Mouse (Mus musculus) right cerebral cortex, adult 2 months (tissue): ENCODE data around the gene 4930579F01Rik.
A peak's percentile ranks its signal among the peaks of the same experiment; 100 is the strongest.

Experiments
- DNase-seq, 2 experiments: peaks; one replicate each; pipeline ENCODE4 v3.0.0; 2021 to 2022; ENCODE audit warnings: low spot score in 2 of 2

4930579F01Rik gene

GRCm38 (mm10) chr3:138193683-138194302, at the start of gene 4930579F01Rik:
TSS of gene 4930579F01Rik (minus strand) at chr3:138193825.
- no peak for DNase-seq

- no peak for DNase-seq
Observed at GRCm38 (mm10) chr3:138242933-138243332, 49.3 kb upstream of the 4930579F01Rik start.

- DNase-seq, result no peak
Observed at GRCm38 (mm10) chr3:138242021-138242726, 48.5 kb upstream of the 4930579F01Rik start.

GRCm38 (mm10) chr3:138241371-138241770, 47.7 kb upstream of the 4930579F01Rik start:
- no peak for DNase-seq

- DNase-seq, result no peak
Observed at GRCm38 (mm10) chr3:138240942-138241341, 47.3 kb upstream of the 4930579F01Rik start.

- DNase-seq, result no peak
Observed at GRCm38 (mm10) chr3:138240411-138240810, 46.8 kb upstream of the 4930579F01Rik start.

- no peak for DNase-seq
Observed at GRCm38 (mm10) chr3:138239461-138239860, 45.8 kb upstream of the 4930579F01Rik start.

- DNase-seq, result no peak
Observed at GRCm38 (mm10) chr3:138238046-138238445, 44.4 kb upstream of the 4930579F01Rik start.

- no peak for DNase-seq
Observed at GRCm38 (mm10) chr3:138236546-138237163, 43.0 kb upstream of the 4930579F01Rik start.

- no peak for DNase-seq
Observed at GRCm38 (mm10) chr3:138231531-138231930, 37.9 kb upstream of the 4930579F01Rik start.

GRCm38 (mm10) chr3:138230266-138230665, 36.6 kb upstream of the 4930579F01Rik start:
- no peak for DNase-seq

GRCm38 (mm10) chr3:138229448-138229847, 35.8 kb upstream of the 4930579F01Rik start:
- DNase-seq, result no peak

- DNase-seq, result no peak
Observed at GRCm38 (mm10) chr3:138227782-138228181, 34.2 kb upstream of the 4930579F01Rik start.

- DNase-seq, result no peak
Observed at GRCm38 (mm10) chr3:138227082-138227481, 33.5 kb upstream of the 4930579F01Rik start.

- DNase-seq, result no peak
Observed at GRCm38 (mm10) chr3:138226476-138226875, 32.9 kb upstream of the 4930579F01Rik start.

- DNase-seq, result no peak
Observed at GRCm38 (mm10) chr3:138225853-138226252, 32.2 kb upstream of the 4930579F01Rik start.

- no peak for DNase-seq
Observed at GRCm38 (mm10) chr3:138225331-138225730, 31.7 kb upstream of the 4930579F01Rik start.

GRCm38 (mm10) chr3:138224363-138224954, 30.8 kb upstream of the 4930579F01Rik start:
- no peak for DNase-seq

GRCm38 (mm10) chr3:138222952-138223351, 29.3 kb upstream of the 4930579F01Rik start:
- DNase-seq, result peak; percentile 54 to 59

GRCm38 (mm10) chr3:138222511-138222910, 28.9 kb upstream of the 4930579F01Rik start:
- no peak for DNase-seq

- DNase-seq, result no peak
Observed at GRCm38 (mm10) chr3:138221116-138221515, 27.5 kb upstream of the 4930579F01Rik start.

GRCm38 (mm10) chr3:138217631-138218264, 24.1 kb upstream of the 4930579F01Rik start, which contains the start of gene Adh7:
TSS of gene Adh7 (plus strand) at chr3:138217760.
- DNase-seq, result no peak
